Mouse (Mus musculus): ENCODE results near the gene Tnrc6b. TPM values are rescaled to one million over a fixed set of nuclear protein-coding genes. Genes with fewer than 3 reads are reported as not detected.

The Tnrc6b gene
- total RNA-seq, 2 experiments from 2014 or later, result 86.8 to 117 TPM

DNA sequence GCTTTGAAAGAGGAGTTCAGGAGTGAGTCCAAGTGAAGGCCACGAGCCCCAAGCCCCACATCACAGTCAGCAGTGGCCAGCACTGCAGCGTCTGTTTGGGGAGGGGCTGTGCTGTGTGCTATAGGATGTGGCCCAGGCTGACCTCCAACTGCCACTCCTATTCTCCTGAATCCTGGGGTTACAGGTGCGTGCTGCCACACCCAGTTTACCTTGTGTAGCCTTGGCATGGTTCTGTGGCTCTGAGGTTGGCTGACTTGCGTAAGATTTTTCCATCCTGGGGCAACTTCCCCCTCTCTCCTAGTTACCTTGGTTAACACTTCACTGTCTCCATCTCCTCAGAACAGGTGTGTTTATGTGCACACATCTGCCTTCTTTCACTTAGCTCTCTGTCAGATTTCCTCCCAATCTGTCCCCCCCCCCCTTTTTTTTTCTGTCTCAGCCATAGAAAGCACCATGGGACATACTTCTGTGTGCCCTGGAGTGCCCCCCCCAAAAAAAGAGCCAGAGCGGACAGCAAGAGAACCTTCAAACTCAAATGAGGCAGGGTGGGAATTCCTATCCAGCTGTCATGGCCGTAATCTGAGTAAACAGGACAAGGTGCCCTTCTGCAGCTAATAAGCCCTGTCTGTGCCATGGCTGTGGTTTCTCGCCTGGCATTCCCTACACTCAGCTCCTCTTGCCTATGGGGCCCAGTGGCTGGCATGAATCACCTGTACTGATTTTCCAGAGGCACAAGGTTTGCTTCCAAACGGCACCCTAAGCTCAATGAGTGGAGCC is 9.4 kb upstream of the Tnrc6b start:
- no peak for DNase-seq (ENCODE audit: extremely low spot score in 1 of 2, low spot score in 1 of 2)

DNA sequence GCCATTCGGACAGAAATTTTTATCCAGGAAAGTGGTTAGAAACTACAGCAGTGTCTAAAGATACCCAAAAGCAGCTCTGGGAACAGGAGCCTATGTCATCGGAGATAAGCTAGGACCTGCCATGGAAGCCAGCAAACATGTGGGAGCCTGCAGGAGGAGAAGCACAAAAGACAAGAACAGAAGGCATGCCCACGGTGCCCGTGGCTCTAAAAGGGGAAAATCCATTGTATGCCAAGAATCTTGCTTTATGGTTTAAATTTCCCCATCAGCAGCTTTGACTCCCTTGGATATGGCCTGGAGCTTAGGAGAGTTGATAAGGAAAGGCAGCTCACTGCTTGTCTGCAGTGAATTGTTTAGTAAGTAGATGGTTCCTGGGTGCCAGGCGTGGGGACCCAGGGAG is 8.2 kb upstream of the Tnrc6b start:
- no peak for DNase-seq (ENCODE audit: extremely low spot score in 1 of 2, low spot score in 1 of 2)

DNA sequence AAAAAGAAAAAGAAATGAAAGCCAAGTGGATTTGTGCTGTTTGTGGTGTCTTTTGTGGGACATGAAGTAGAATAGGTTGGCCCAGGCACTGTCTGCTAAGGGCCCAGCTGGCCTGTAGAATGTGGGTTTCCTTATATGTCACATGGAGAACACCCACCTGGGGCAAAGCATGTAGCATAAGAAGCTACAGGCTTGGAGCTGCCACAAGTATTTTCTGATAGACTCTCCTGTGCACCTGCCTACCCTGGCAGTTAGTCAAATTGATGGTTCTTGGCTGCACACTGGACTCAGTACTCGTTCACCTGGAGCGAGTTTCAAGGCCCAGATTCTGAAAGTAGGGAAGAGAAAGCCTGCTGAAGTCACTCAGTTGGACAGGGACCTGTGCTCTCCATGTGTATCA is 7.6 kb upstream of the Tnrc6b start:
- no peak for DNase-seq (ENCODE audit: extremely low spot score in 1 of 2, low spot score in 1 of 2)

DNA sequence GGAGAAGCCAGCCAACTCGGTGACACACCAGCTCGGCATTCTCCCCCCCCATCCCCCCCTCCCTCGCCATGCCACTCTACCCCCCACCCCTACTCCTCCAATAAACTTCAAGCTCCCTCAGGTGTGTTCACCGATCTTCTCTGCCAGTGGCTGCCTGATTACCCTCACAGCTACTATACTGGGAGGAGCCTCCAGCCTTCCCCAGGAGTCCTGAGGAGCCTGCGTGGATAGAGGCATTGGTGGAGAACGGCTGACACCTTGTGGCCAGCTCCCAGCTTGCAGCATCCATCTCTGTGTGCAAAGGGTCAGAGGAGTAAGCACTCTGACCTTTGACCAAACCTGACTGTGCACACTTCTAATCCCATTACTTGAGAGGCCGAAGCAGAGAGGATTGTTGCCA is 6.8 kb upstream of the Tnrc6b start:
- DNase-seq (ENCODE audit: extremely low spot score in 1 of 2, low spot score in 1 of 2), result peak in 1 of 2 experiments; percentile 79

DNA sequence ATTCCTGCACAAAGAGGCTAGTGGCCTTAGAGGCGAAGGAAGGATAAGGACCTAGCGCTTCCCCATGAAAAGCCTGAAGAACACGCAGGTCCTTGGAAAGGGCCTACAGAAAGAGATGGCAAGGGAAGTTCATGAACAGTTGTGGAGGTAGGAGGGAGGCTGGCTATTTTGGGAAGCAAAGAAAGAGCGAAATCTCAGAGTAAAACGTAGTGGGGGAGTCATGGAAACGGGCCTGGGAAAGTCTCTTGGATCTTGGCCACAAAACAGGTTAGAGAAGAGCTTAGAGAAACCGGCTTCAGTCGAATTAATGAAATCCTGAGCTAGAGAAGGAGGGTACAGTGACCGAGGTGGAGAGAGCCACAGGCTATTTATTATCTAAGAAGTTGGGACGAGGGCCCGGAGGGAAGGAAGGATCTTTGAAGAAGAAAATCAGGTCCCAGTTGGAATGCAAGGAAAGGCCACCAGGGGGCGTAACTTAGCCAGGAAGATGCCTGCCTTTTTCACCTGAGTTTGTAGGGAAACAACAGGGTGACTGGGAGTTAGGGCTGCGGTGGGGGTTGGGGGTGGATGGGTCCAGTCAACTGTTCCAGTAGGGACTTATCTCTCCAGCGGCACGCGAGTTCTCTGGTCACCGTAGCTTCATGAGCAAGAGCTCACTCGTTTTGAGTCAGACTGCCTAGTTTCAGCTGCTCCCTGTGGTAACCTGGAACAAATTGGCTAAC is 5.1 kb upstream of the Tnrc6b start:
- DNase-seq (ENCODE audit: extremely low spot score in 1 of 2, low spot score in 1 of 2), result peak; percentile 75 to 93

DNA sequence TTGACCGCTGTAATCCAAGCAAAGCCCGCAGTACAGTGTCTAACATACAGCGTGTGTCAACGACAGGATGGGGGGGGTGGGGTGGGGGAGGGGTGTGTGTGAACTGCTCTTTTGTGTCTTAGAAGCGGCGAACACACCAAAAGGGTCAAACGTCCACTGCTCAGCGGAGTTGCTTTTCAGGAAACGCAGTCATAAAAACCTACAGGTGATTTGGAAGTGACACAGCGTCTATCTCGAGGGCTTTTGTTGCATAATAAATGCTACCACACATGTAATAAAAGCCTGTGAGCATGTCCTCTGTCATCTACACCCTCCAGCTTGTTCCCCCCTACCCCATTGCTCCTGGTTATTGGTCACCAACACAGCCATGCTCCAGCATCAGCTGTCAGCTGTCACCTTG is 4.5 kb upstream of the Tnrc6b start:
- no peak for DNase-seq (ENCODE audit: extremely low spot score in 1 of 2, low spot score in 1 of 2)

DNA sequence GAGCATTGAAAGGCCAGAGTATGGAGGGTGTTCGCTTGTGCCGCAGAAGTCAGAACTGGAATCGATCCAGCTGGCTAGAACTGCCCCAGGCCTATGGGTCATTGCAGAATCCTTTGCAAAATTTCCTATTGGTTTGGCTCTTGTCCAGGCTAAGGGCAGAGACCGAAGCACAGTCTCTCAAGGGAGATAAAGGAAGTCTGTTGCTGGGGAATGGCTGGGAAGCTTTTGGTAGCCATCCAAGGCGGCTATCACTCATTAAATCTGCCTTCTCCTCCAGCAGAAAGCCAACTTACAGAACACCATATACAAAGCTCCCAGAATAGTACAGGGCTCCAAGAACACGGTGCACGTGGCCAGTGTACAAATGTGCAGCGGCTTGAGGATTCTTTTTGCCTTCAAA is 4.0 kb upstream of the Tnrc6b start:
- DNase-seq (ENCODE audit: extremely low spot score in 1 of 2, low spot score in 1 of 2), result no peak

DNA sequence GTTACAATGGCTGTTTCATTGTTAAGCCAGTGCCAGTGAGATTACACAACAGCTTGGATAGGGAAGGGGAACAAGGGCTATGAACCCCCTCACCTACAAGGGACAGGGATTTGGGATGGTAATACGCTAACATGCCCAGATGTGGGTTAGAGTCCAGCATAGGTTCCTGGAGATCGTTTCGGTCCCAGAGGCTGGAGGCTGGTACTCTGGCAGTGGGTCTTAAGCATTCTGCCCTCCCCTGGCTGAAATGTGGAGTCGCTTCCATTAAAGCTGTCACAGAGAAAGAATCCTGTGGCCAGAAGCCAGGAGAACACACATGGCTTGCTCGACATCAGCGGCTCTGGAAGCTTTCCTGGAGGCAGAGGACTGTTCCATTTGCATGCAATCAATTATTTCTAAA is 1.5 kb upstream of the Tnrc6b start:
- DNase-seq (ENCODE audit: extremely low spot score in 1 of 2, low spot score in 1 of 2), result peak in 1 of 2 experiments; percentile 42

DNA sequence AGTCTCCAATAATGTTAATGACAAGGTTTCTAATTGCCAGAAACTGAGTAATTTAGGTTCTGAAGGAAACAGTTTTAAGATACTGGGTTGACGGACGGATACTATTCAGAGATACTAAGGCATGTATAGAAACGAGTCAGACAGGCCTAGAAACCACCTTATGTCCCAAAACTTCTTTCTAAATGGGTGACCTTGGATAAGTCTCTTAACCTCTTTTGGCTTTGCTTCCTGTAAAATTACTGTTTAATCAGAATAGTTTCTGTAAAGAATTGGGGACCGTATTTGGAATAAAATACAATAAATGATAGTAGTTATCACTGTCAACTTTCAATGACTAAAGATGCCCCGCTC is 881 bp upstream of the Tnrc6b start:
- no peak for DNase-seq (ENCODE audit: extremely low spot score in 1 of 2, low spot score in 1 of 2)

DNA sequence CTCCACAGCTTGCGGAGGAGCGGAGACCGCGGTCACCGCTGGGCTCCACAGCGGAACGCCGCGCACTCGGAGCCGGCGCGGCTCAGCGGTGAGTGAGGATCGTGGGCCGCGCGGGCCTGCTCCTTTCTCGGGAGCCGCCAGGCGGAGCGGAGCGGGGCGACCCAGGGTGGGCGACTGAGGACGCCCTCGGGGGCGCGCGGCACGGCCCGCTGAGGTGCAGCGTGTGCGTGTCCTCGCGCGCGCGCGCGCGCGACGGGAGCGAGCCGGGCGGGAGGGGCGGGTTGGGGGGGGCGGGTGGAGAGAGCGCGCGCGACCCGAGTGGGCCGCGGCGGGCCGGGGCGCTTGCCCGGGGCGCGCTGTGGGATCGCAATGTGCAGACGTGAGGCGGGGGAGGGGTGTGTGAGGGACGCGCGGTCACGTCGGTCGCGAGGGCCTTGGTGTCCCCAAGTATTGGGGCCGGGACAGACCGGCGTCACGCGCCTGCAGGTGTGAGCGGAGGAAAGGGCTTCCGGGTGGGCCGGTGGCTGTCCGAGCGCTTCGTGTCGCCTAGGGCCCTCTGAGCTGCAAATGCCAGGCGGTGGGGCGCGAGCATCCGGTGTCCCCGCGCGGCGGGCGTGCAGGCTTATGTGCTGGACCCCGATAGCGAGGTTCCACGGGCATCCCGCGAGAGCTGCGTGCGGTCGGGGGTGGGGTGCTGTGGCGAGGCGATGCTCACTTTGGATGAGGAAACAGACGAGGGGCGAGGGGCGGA is 463 bp downstream of the Tnrc6b start:
- peak; percentile 46 to 63 for DNase-seq (ENCODE audit: extremely low spot score in 1 of 2, low spot score in 1 of 2)

DNA sequence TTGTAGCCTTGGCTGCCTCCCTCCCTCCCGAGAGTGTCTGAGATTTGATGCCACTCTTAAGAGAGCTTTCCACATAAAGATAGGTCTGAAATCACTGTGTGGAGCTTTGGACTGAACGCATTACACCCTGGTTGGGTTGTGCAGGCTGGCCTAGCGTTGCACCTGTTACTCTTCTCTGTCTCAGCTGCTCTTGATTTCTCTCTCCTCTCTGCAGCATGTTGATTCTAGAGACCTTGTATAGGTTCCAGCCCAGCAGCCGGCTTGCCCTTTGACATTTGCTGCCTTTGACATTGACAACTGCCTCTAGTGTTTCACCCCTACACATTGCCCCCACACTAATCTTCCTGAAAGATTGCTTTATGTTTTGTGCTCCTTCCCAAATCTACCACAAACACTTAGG is 3.2 kb downstream of the Tnrc6b start:
- no peak for DNase-seq (ENCODE audit: extremely low spot score in 1 of 2, low spot score in 1 of 2)

DNA sequence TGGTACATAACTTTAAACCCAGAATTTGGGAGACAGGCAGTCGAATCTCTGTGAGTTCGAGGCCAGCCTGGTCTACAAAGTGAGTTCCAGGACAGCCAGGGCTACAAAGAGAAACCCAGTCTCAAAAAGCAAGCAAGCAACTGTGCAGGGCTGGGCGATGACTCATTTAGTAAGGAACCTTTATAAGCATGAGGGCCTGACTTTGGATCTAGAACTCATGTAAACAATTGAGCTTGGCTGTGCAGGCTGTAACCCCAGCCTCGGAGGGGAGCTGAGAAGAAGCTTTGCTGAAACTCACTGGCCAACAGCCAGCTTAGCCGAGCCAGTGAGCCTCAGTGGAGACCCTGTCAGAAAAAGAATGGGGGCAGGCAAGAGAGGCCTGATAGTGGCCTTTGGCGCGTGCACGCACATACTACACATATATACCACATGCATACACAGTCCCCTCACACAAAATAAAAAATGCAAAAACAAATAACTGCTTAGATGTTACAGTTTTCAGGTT is 5.6 kb downstream of the Tnrc6b start:
- no peak for DNase-seq (ENCODE audit: extremely low spot score in 1 of 2, low spot score in 1 of 2)

DNA sequence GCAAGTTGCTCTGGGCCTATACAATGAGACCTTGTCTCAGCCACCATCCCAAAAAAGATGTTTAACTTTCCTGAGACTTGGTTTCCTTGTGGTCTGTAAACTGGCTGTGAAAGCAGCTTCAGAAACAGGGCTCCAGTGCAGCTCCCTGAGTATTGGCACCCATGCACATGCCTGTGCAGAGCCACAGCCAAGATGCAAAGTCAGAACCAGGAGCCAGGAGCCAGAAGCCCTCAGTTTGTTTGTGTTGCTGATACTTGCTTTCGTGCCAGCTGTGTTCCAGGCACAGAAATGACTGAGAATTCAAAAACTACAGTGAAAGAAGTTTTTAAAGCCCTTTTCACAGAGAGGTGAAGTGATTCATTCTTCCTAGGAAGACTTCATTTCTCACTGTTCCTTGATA is 6.3 kb downstream of the Tnrc6b start:
- no peak for DNase-seq (ENCODE audit: extremely low spot score in 1 of 2, low spot score in 1 of 2)

DNA sequence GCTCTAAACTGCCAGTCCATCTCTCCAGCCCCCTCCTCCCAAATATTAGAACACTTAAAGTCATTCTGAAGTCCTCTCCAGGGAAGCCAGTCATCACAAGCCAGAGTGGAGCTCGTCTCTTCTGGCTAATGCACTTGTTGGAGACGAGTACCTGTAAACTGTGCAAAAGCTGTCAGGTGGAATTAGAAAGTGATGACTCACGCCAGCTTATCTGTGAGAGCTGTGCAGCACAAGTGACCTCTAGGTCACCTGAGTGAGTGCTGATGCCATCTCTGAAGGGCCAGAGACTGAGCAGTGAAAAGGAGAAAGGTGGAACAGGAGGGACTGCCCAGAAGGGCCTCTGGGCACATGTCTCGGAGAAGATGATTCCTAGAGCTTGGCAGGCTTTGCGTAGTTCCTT is 9.1 kb downstream of the Tnrc6b start:
- no peak for DNase-seq (ENCODE audit: extremely low spot score in 1 of 2, low spot score in 1 of 2)

DNA sequence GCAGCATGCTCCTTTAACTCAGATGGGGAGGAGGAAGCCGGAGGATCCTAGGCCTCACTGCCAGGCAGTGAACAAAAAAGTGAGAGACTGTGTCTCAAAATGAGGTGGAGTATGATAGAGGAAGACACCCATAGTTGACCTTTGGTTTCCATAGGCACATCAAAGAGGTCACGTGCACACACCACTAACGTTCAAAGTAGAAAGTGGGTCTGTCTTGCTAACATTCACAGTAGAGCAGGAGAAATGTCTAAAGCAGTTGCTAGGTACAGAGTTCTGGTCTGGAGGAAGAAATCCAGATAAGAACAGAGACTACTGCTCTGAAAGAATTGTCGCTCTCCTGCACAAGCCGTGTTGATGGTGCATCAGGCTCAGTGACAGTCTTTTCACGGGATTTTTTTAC is 10.7 kb downstream of the Tnrc6b start:
- DNase-seq (ENCODE audit: extremely low spot score in 1 of 2, low spot score in 1 of 2), result no peak

DNA sequence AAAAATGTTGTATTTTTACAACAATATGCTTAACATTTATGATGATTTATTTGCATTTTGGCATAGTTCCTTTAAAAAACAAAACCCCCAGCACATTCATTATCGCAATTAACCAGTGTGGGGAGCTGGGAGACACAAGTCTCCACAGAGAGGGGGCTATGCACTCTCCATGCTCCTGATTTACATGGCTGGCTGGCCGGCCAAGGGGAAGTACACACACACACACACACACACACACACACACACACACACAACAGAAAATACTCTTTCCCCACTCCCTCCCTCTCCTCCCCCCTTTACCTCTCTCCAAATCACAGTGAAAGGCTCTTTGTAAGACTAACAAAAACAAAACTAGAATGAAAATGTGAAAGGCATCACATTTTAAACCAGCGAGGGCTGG is 11.3 kb downstream of the Tnrc6b start:
- DNase-seq (ENCODE audit: extremely low spot score in 1 of 2, low spot score in 1 of 2), result no peak

DNA sequence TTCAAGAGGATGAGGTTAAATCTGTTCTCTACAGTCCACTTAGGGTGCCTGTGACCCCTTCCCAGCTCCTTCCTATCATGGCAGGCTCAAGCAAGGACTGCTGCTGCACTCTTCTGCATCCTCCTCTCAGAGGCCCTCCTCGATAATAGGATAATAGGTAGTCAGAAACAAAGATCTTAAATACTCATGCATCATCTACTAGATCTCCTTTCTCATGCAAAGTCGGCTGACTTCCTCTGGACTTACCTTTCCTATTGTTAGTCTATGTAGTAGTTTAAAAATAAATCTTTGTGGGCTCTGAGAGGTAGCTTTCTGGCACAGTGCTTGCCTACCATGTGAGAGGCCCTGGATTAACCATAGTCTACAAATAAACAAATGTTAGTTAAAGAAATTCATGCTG is 18.4 kb downstream of the Tnrc6b start:
- DNase-seq (ENCODE audit: extremely low spot score in 1 of 2, low spot score in 1 of 2), result no peak

DNA sequence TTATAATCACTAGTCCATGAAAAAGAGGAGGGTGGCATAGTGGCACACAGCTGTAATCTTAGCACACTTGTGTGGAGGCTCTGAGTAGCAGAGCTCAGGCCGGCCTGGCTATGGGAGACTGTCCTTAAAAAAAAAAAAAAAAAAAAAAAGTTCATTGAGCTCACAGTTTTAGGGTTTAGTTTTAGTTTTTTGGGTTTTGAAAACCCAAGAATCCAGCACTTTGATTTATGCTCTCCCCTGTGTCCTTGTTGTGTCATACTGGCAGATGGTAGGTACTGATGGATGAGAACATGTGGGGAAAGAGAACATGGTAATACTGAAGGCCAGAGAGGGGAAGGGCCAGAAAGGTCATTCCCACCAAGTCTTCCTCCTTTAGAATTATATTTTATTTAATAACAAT is 19.9 kb downstream of the Tnrc6b start:
- no peak for DNase-seq (ENCODE audit: extremely low spot score in 1 of 2, low spot score in 1 of 2)

DNA sequence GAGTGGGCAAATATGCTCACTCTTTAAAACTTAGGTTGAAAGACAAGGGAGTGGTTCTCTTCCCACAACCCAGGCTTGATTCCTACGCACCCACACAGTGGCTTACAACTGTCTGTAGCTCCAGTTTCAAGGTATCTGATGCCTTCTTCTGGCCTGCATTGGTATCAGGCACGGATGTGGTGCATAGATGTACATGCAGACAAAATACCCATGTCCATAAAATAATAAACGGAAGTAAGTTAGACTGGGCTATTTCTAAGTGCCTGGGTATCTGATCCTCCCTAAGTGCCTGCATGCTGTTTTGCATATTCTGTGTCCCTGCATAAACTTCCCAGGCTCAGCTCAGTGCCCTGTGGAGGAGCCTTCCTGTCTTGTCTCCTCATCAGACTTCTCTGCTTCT is 20.4 kb downstream of the Tnrc6b start:
- no peak for DNase-seq (ENCODE audit: extremely low spot score in 1 of 2, low spot score in 1 of 2)

DNA sequence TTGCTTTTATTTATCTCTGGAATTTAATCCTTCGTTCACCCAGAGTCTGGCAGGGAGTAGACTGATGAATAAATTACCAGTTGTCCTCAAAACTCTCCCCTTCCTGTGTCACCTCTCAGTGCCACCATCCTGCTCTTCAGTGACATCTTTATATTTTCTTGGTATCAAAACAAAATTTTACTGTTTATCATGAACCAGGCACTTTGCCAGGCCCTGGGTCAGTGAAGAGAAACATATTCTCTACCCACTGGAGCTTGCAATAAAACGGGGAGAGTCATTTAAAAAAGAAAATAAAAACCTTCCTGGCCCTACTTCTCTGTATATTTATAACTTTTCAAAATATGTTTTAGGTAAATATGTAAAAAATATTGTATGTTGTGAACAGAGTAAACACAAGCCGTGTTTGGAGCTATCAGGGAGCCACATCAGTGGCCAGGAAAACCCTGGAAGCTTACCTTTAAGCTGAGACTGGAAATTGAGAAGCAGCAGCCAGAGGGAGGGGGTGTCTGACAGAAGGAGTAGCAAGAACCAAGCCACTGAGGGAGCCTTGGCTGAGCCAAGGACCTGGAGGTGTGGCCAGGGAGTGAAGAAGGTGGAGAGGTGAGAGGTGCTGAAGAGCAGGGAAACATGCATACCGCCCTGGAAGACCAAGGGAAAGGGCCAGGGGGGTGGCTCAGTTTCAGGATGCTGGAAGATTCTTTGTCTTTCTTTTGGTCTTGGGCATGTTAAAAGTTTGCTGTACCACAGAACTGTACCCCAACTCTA is 21.3 kb downstream of the Tnrc6b start:
- DNase-seq (ENCODE audit: extremely low spot score in 1 of 2, low spot score in 1 of 2), result no peak

DNA sequence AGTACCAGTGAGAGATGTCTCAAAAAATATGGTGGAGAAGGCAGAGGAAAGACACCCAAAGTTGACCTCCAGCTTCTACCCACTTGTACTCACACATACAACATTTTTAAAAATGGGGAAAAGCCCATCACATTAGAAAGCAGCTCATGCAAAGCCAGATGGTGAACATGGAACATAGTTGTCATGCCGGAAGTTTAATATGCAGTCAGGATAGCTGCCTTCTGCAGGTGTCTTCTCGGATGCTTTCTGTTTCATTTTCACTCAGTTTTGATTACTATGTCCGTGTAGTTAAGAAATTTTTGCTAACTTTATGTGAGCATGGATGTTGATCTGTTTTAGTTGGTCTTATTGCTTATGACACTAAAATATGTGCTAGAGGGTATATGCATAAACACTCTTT is 24.2 kb downstream of the Tnrc6b start:
- no peak for DNase-seq (ENCODE audit: extremely low spot score in 1 of 2, low spot score in 1 of 2)
